Mouse (Mus musculus) bone marrow, adult 2 months (tissue): ENCODE measurements around the gene Map2k5.

Source experiments
- CTCF ChIP-seq: fragments of 200-500 bp; IDR thresholded peaks from 2 replicates; pipeline ENCODE4 v1.5.1; 2011; ENCODE audit warnings: low read length, control low read depth; ENCODE audit not compliant: control insufficient read depth, insufficient read depth
- POLR2A ChIP-seq: fragments of 200-500 bp; IDR thresholded peaks from 2 replicates; pipeline ENCODE4 v1.6.1; 2011; ENCODE audit warnings: low read depth, mild to moderate bottlenecking, control low read depth, low read length, borderline replicate concordance; ENCODE audit not compliant: control insufficient read depth

- TF ChIP-seq CTCF, result no peak
- no peak for TF ChIP-seq POLR2A
Observed at GRCm38 (mm10) chr9:63421096-63421736, 43.5 kb upstream of the Map2k5 start.
